Mouse (Mus musculus): ENCODE data around the gene Kcnip1. TPM values are rescaled to one million over a fixed set of nuclear protein-coding genes. Genes with fewer than 3 reads are reported as not detected.

Gene Kcnip1
- polyA plus RNA-seq, 1 experiment from 2014 or later, result 10.2 TPM

GRCm38 (mm10) chr11:33951684-33952625, 41.0 kb downstream of the Kcnip1 start:
- H3K4me1 ChIP-seq (replicated peaks), result peaks cover 9% of the 10 kb centered on the region; the same call in 1 of the 2 replicates
- H3K36me3 ChIP-seq, result no peaks in the 10 kb centered on the region
- H3K4me3 ChIP-seq (replicated peaks), result no peak overlapping the region
- no peak overlapping the region for H3K4me2 ChIP-seq (replicated peaks)
- H3K27me3 ChIP-seq (replicated peaks), result no peaks in the 10 kb centered on the region
- H3K9me3 ChIP-seq, result no peaks in the 10 kb centered on the region
- H3K27ac ChIP-seq, result 0 out of 2 replicates have a peak overlapping the region, but pooled peaks have one; percentile 6
- WGBS, result 75% methylated on average over 8 of the region's 8 CpGs
- no peak overlapping the region for H3K9ac ChIP-seq
- peak; percentile 66 for ATAC-seq

GRCm38 (mm10) chr11:33951155-33951554, 41.8 kb downstream of the Kcnip1 start:
- no peaks in the 10 kb centered on the region for H3K9me3 ChIP-seq
- H3K4me3 ChIP-seq (replicated peaks), result no peak overlapping the region
- no peak overlapping the region for H3K9ac ChIP-seq
- ATAC-seq, result no peak
- H3K27ac ChIP-seq, result no peak overlapping the region
- H3K27me3 ChIP-seq (replicated peaks), result no peaks in the 10 kb centered on the region
- no peaks in the 10 kb centered on the region for H3K36me3 ChIP-seq
- no peak overlapping the region for H3K4me2 ChIP-seq (replicated peaks)
- 60% methylated on average over 5 of the region's 5 CpGs for WGBS
- peaks cover 9% of the 10 kb centered on the region; the same call in 1 of the 2 replicates for H3K4me1 ChIP-seq (replicated peaks)

- Histone ChIP-seq H3K9ac (no peak overlapping the region), H3K9me3 (no peaks in the 10 kb centered on the region), H3K4me3 (replicated peaks) (no peak overlapping the region), H3K27ac (no peak overlapping the region), H3K36me3 (no peaks in the 10 kb centered on the region), H3K4me1 (replicated peaks) (no peaks in the 10 kb centered on the region), H3K27me3 (replicated peaks) (no peaks in the 10 kb centered on the region), H3K4me2 (replicated peaks) (no peak overlapping the region)
- ATAC-seq, result no peak
- 73% methylated on average over 4 of the region's 4 CpGs for WGBS
Measured at GRCm38 (mm10) chr11:33946501-33946900, 46.5 kb downstream of the Kcnip1 start.

GRCm38 (mm10) chr11:33944786-33945328, 48.1 kb downstream of the Kcnip1 start:
- no peaks in the 10 kb centered on the region for H3K9me3 ChIP-seq
- ATAC-seq, result no peak
- H3K27me3 ChIP-seq (replicated peaks), result no peaks in the 10 kb centered on the region
- no peaks in the 10 kb centered on the region for H3K4me1 ChIP-seq (replicated peaks)
- H3K9ac ChIP-seq, result no peak overlapping the region
- no peak overlapping the region for H3K4me3 ChIP-seq (replicated peaks)
- H3K4me2 ChIP-seq (replicated peaks), result no peak overlapping the region
- H3K27ac ChIP-seq, result no peak overlapping the region
- H3K36me3 ChIP-seq, result no peaks in the 10 kb centered on the region
- WGBS, result 89% methylated on average over 9 of the region's 9 CpGs

- Histone ChIP-seq H3K4me2 (replicated peaks) (no peak overlapping the region), H3K27ac (no peak overlapping the region)
- 65% methylated on average over 4 of the region's 4 CpGs for WGBS
Measured at GRCm38 (mm10) chr11:33944067-33944785, 48.7 kb downstream of the Kcnip1 start.

GRCm38 (mm10) chr11:33943565-33943964, 49.4 kb downstream of the Kcnip1 start:
- 76% methylated on average over 1 of the region's 1 CpGs for WGBS
- no peak overlapping the region for H3K4me3 ChIP-seq (replicated peaks)
- H3K36me3 ChIP-seq, result no peaks in the 10 kb centered on the region
- H3K9me3 ChIP-seq, result no peaks in the 10 kb centered on the region
- no peak overlapping the region for H3K27ac ChIP-seq
- no peaks in the 10 kb centered on the region for H3K27me3 ChIP-seq (replicated peaks)
- H3K4me1 ChIP-seq (replicated peaks), result no peaks in the 10 kb centered on the region
- H3K9ac ChIP-seq, result no peak overlapping the region
- no peak for ATAC-seq
- H3K4me2 ChIP-seq (replicated peaks), result no peak overlapping the region

More at GRCm38 (mm10) chr11:33944067-33944785, 48.7 kb downstream of the Kcnip1 start:
- no peaks in the 10 kb centered on the region for H3K4me1 ChIP-seq (replicated peaks)
- H3K27me3 ChIP-seq (replicated peaks), result no peaks in the 10 kb centered on the region
- no peak overlapping the region for H3K4me3 ChIP-seq (replicated peaks)
- no peak overlapping the region for H3K9ac ChIP-seq
- H3K9me3 ChIP-seq, result no peaks in the 10 kb centered on the region
- no peaks in the 10 kb centered on the region for H3K36me3 ChIP-seq
- no peak for ATAC-seq

- no peak overlapping the region for H3K9ac ChIP-seq
- no peaks in the 10 kb centered on the region for H3K9me3 ChIP-seq
- no peak for ATAC-seq
- H3K4me2 ChIP-seq (replicated peaks), result no peak overlapping the region
- H3K27me3 ChIP-seq (replicated peaks), result no peaks in the 10 kb centered on the region
- no peaks in the 10 kb centered on the region for H3K4me1 ChIP-seq (replicated peaks)
- no peaks in the 10 kb centered on the region for H3K36me3 ChIP-seq
- 72% methylated on average over 4 of the region's 4 CpGs for WGBS
- H3K27ac ChIP-seq, result no peak overlapping the region
- H3K4me3 ChIP-seq (replicated peaks), result no peak overlapping the region
Measured at GRCm38 (mm10) chr11:33939456-33940113, 53.4 kb downstream of the Kcnip1 start.

GRCm38 (mm10) chr11:33938561-33939274, 54.2 kb downstream of the Kcnip1 start:
- Histone ChIP-seq H3K9ac (no peak overlapping the region), H3K4me1 (replicated peaks) (no peaks in the 10 kb centered on the region), H3K9me3 (no peaks in the 10 kb centered on the region), H3K4me2 (replicated peaks) (no peak overlapping the region), H3K27me3 (replicated peaks) (no peaks in the 10 kb centered on the region), H3K36me3 (no peaks in the 10 kb centered on the region), H3K4me3 (replicated peaks) (no peak overlapping the region), H3K27ac (no peak overlapping the region)
- no peak for ATAC-seq
- WGBS, result 53% methylated on average over 7 of the region's 7 CpGs

- H3K9ac ChIP-seq, result no peak overlapping the region
- no peaks in the 10 kb centered on the region for H3K9me3 ChIP-seq
- peaks cover 5% of the 10 kb centered on the region; the same call in 1 of the 2 replicates for H3K4me1 ChIP-seq (replicated peaks)
- H3K4me3 ChIP-seq (replicated peaks), result no peak overlapping the region
- no peaks in the 10 kb centered on the region for H3K36me3 ChIP-seq
- 81% methylated on average over 8 of the region's 8 CpGs for WGBS
- no peak overlapping the region for H3K4me2 ChIP-seq (replicated peaks)
- ATAC-seq, result no peak
- H3K27me3 ChIP-seq (replicated peaks), result no peaks in the 10 kb centered on the region
- no peak overlapping the region for H3K27ac ChIP-seq
Measured at GRCm38 (mm10) chr11:33937641-33938040, 55.3 kb downstream of the Kcnip1 start.

GRCm38 (mm10) chr11:33934286-33934685, 58.7 kb downstream of the Kcnip1 start:
- WGBS, result 61% methylated on average over 9 of the region's 9 CpGs
- H3K27me3 ChIP-seq (replicated peaks), result no peaks in the 10 kb centered on the region
- no peak overlapping the region for H3K4me3 ChIP-seq (replicated peaks)
- no peaks in the 10 kb centered on the region for H3K9me3 ChIP-seq
- H3K36me3 ChIP-seq, result no peaks in the 10 kb centered on the region
- no peak overlapping the region for H3K27ac ChIP-seq
- no peak overlapping the region for H3K9ac ChIP-seq
- no peak overlapping the region for H3K4me2 ChIP-seq (replicated peaks)
- H3K4me1 ChIP-seq (replicated peaks), result peaks cover 11% of the 10 kb centered on the region; the same call in 1 of the 2 replicates
- ATAC-seq, result no peak

- H3K36me3 ChIP-seq, result no peaks in the 10 kb centered on the region
- no peaks in the 10 kb centered on the region for H3K27me3 ChIP-seq (replicated peaks)
- H3K4me2 ChIP-seq (replicated peaks), result peak overlapping the region; percentile 35
- 31% methylated on average over 18 of the region's 18 CpGs for WGBS
- H3K4me3 ChIP-seq (replicated peaks), result no peak overlapping the region
- no peaks in the 10 kb centered on the region for H3K9me3 ChIP-seq
- peak overlapping the region; percentile 28; the same call in 1 of the 2 replicates for H3K27ac ChIP-seq
- peak; percentile 42 for ATAC-seq
- H3K9ac ChIP-seq, result no peak overlapping the region
- peaks cover 17% of the 10 kb centered on the region for H3K4me1 ChIP-seq (replicated peaks)
Measured at GRCm38 (mm10) chr11:33932386-33933111, 60.4 kb downstream of the Kcnip1 start.

All from intestine, embryonic 15.5 days (tissue).